Mouse (Mus musculus) gastrocnemius, adult 18-20 months (tissue): ENCODE data around the gene Kdm6b. TPM values are rescaled to one million over a fixed set of nuclear protein-coding genes. Genes with fewer than 3 reads are reported as not detected.
"Not testable (repeated sequence)": the region's sequence is repeated elsewhere in the genome, so short reads cannot be mapped to it uniquely, and the experiment has no call there.

ENCODE experiments used
- DNase-seq: peaks from one replicate; pipeline ENCODE4 v3.0.0; 2021; ENCODE audit warnings: low spot score
- total RNA-seq, 2 experiments: library from RNA; stranded (reverse); gene quantifications; 2 replicates each; pipeline ENCODE4 v1.2.3; 2021

Kdm6b gene
- total RNA-seq, 2 experiments from 2014 or later, result 19.6 to 22.0 TPM

DNA sequence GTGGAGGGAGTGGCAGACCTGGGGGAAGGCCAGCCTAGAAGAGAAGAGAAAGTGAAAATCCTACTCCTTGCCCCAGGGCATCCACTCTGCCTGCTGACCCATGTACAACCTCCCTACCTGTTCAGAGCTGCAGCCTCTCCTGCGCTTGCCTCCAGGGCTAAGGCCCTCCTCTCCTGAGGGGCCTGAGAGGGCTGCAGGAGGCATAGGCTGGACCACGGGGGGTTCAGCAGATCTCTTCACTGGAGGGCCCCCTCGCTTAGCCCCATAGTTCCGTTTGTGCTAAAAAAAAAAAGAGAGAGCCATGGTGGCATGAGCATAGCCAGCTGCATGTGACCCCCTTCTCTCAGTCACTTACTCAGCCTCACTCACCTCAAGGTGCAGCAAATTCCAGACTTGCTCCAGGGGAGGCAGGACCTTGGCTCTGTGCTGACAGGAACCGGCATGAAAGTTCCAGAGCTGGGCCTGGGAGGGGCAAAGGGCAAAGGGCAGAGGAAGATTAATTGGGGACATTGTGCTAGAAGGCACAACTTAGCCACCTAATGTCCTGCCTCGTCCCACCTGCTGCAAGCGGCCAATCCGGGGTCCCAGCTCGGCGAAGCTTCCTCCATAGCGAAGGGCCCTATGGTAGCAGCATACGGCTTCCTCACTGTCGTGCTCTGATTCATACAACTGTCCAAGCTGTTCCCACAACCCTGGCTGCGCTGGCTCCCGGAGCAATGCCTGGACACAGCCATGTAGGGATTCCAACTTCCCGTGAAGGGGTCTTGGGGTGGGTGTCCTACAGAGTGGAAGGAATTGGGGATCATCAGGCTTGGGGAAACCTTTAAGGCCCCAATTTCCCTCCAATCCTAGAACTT, 6.4 kb downstream of the Kdm6b start:
- DNase-seq, result peak; percentile 1

DNA sequence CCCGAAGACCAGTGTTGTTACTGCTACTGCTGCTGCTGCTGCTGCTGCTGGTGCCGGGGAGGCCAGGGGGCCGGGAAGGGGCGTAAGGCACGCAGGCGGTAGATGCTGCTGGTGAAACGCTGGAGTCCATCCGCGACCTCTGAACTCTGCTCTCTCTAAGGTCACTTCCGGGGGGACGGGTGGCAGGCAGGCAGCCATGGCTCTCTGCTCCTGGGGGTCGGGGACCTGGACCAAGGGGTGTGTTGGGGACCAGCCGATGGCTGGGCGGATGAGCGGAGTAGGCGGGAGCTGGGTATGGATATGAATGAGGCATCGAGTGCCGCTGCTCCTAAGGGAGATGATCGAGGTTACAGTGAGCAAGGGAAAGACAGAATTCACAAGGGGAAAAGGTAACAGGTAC, 7.2 kb downstream of the Kdm6b start:
- peak; percentile 3 for DNase-seq

DNA sequence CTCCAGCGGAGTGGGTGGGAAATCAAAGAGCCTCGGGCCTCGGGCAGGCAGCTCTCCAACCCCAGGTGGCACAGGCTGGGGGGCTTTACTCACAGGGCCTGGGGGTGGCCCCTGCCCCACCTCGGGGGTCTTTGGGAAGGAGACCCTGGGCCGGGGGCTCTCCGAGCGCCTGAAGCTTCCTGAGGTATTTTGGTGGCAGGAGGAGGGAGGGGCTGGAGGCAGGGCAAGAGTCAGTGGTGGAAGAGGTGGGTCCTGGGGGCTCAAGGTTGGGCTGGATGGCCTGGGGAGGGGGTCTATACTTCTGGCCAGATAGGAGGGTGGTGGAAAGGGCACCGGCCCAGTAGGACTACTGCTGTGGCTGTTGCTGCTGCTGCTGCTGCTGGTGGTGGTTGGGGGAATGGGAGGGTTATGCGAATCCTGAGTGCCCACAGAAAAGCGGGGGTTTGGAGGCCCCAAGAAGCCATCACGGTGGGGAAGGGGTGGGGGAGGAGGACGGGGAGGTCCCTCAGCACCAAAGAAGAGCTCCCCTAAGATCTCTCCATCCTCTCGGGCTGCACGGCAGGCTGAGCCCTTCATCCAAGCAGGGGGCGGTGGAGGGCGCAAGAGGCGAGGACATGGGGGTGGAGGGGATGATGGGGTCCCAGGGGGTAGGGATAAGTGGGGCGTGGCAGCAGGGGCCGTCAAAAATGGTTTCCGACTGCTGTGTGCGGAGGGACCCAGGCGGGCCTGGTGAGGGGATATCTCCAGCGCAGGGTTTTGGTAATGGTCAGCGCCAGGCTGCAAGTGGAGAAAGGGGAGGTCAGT, 7.9 kb downstream of the Kdm6b start:
- peak; percentile 1 for DNase-seq

DNA sequence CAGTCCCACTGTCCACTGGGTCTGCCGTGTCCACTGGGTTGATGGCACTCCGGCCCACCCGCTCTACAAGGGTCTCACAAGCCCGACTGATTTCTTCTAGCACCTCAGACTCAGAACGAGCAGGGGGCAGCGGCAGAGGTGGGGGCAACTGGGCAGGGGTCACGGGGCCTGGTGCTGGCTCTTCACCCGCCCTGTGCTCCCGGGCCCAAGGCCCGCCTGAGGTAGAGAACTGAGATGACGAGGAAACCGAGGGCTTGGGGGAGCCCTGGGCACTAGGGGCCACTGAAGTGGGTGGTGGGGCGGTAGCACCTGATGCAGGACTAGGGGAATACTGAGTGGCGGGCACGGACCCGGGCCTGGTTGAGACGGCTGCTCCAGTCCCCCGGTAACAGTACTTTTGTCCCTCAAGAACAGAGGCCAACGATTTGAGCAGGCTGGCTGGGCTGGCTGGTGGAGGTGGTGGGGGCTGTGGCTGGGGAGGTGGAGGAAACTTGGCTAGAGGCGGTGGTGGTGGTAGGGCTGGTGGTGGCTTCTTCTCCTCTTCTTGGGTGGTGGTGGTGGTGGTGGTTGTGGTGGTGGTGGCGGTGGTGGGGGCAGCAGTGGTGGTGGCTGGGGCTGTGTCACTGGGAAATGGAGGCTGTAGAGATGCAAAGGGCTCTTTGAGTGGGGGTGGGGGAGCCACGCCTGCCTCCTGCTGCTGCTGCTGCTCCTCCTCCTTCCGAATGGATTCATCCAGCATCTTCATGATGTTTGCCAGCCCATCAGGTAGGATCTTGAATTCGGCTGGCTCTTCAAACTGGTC, 8.7 kb downstream of the Kdm6b start:
- no peak for DNase-seq

DNA sequence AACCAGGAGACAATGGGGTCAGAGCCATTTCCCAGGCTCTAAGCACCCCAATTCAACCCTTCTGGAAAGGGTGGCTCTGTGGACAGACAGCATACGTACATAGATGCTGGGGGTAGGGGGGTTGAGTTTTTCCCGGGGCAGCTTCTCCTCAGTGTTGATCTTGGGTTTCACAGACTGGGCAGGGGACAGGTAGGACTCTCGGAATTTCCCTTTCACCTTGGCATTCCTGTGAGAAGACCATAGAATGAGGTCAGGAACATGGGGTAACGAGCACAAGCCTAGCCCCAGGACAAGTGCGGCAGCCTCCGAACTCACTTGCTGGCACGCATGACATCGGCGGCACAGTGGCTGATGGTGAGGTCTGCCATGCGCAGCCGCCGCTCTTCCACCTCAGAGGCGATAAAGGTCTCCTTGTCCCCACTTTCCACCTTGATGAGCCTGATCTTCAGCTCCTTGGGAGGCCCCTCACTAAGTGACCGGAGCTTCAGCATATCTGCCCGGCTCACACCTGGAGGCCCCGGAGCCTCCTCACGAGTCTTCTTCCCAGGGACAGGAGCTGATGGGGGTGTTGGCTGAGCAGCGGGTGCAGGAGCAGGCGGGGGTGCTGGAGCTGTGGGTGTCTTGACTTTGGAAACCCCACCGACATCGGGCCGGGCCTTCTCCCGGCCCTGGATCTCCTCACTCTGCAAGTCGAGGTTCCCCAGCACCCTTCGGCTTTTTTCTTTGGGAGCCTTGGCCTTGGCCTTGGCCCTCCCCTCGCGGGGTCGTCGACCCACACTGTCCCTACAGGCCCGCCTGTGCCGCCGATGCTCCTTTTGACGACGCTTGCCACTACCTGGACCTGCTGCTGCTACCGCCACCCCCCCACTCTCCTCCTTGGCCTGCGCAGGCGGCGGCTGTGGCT, 9.5 kb downstream of the Kdm6b start:
- peak; percentile 5 for DNase-seq

DNA sequence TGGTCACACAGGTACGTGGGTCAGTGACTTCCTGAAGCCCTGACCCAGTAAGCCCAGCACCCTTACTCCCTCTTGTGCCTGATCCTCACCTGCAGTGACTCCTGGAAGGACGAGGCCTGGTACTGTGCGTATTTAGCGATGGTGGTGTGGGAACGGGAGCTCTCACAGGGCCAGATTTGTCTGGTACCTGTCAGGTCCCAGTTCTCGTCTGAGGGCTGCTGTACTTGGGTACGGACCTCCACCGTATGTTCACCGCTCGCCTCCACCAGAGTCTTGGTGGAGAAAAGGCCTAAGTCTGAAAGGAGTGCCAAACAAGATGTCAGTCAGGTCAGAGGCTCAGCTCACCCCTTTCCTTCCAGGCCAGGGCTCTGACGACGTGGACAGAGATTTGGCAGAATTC, 11.5 kb downstream of the Kdm6b start:
- DNase-seq, result peak; percentile 10

DNA sequence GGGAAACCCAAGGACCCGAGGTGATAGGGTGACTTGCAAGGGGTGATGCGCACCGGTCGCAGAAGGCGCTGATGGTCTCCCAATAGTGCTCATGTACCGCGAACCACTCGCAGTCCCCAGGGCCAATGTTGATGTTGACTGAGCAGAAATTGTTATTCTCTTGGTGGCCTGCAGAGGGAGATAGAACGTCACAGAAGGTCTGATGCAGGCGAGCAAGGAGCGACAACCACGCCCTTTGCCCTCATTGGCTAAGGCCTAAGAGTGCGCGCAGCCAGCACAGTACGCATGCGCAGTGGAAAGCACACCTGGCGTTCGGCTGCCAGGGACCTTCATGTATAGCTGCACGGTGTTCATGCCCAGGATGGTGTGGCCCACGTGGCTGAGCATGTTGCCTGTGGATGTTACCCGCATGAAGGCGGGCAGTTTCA, 12.3 kb downstream of the Kdm6b start:
- DNase-seq, result peak; percentile 92

DNA sequence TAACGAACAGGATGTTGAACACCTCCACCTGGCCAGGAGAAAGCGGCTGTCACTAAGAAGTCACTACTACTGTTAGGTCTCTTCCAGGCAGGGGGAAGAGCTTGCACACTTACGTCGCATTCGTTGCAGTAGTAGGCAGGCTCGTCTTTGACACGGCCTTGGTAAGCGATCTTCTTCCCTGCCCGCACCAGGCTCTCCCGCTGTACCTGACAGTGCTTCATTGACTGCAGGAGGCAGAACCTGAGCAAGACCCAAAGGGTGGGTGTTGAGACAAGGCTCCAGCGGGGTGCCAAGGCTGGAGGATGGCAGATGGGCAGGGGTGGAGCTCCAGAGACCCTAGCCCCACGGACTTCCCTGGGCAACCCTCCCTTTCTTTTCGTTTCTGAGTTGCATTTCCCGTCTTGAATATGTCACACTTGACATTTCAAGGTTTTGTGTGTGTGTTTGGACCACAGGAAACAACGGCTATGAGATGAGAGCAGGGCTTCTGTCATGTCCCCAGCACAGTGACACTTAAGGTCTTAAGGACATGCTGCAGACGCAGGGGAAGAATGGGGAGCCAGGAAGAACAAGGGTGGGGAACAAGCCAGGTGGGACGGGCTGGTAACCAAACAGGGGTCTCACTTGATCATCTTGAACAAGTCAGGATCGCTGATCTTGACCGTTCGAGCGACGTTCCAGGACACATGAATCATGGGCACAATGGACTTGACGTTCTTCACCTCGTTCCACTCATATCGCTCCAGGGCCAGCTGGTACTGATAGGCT, 13.2 kb downstream of the Kdm6b start:
- DNase-seq, result no peak

DNA sequence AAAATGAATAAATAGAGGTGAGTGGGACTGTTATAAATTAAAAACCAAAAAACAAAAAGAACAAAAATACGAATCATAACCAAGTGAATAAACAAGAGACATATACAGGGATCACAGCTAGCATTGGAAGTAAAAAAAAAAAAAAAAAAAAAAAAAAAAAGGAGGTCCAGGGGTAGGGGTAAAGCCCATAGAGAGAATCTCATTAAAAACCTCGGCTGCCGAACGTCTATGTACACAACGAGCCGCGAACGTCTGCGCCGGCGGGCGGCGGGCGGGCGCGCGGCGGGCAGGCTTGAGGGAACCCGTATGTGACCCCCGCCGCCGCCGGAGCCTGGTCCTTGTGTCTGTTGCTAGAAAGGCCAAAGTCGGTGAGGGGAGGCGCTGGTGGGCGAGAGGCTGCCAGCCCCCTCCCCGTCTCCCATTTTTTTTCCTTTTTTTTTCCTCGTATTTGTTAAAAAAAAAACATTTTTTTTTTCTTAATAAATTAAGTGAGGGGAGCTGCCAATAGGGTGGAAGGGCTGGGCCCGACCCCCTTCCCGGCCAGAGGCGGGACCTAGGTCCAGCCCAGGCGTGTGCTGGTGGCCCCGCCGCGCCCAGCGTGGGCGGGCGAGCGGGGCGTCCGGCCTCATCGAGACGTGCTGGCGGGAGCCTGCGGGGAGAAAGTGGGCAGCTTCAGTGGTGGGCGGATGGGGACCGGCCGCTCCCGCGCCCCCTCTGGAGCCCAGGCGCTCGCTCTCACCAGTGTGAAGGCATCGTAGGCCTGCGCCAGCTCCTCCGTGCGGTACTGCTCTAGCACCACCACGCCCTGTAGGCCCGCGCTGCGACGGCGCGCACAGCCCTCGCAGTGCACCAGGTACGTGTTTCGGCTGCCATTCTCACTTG, 14.0 kb downstream of the Kdm6b start:
- DNase-seq, result no peak

DNA sequence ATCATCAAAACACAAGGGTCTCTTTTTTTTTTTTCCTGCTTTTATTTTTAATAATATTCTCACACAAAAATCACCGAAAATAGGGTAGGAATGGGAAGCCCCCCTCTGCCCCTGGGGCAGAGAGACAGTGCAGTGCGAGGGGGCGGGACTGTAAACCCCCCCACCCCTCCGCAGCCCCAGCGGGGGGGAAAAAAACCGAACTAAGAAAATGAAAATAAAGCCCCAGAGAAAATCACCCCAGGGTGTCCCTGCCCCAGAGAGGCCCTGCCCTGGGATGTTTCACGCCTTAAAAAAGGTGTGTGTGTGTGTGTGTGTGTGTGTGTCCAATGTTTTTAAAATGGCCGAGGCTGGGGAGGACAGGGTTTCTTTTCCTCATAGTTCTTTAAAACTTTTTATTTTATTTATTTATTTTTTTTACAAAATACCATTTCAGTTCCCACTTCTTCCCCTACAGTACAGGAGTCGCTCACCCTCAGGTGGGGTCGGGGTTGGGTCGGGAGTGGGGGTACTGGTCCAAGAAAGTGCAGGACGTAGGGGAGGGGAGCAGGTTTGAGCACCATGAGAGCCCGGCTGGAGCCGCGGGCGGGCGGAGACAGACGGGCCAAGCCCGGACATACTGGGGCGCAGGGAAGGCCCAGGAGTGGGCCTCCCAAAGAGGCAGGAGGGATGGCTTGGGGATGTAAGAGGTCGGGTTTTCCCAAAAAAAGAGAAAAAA, 14.8 kb downstream of the Kdm6b start:
- no peak for DNase-seq

DNA sequence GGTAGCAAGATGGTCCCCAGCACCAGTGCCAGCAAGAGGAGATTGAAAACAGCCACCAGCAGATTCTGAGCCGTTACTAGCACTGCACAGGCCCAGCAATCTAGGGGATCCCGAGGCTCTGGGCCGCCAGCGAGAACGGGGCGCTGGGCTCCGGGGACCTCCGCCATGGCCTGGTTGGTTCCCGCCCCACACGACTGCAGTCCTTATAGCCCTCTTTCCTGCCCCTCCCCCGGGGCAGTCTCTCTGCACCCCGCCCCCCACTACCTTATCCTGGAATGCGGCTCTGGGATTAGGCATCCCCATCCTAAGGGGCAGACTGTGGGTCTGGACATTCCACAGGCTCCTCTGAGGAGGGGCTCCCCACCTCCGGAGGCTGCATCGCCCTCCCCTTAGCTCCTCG, 15.4 kb downstream of the Kdm6b start, which contains the start of gene Tmem88:
Gene Tmem88 (minus strand): TSS at position 176 of the 400 bp plus-strand sequence.
- DNase-seq, result no peak

DNA sequence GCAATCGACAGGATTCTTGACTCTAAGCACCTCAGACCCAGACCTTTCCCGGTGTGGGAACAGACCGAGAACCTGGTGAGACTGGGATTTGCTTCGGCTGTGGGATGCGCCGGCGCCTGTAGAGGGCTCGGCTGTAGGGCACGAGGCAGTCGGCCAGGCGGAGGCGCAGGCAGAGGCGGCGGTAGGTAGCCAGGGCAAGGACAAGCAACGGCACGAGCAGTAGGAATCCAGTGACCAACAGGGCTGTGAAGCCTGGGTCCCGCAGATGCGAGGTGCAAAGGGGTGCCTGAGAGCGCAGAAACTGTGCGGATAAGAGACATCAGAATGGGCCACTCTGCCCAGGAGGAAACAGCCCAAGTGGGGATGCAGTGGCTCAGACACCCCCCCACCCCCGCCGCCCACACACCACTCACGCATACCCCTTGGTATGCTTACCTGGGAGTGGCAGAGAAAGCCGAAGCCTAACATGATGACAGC, 15.9 kb downstream of the Kdm6b start:
- peak; percentile 1 for DNase-seq

DNA sequence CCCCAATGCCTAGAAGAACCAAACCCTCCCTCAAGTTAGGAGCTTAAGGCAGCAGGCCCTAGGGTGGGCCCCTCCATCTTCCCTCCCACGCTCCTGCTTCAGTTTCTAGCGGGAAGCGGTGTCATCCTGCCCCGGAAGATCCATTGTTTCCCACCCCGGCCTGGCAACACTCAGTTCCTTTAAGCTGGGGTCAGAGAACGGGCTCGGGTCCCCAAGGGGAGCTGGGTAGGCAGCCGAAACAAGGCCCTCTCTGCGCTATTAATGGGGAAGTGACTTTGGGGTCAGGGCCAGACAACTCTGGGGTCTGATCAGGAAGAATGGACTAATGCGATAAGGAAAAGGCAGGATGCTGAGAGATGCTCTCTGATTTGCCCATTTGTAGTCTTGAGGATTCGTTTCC, 16.7 kb downstream of the Kdm6b start:
- DNase-seq, result peak; percentile 40

DNA sequence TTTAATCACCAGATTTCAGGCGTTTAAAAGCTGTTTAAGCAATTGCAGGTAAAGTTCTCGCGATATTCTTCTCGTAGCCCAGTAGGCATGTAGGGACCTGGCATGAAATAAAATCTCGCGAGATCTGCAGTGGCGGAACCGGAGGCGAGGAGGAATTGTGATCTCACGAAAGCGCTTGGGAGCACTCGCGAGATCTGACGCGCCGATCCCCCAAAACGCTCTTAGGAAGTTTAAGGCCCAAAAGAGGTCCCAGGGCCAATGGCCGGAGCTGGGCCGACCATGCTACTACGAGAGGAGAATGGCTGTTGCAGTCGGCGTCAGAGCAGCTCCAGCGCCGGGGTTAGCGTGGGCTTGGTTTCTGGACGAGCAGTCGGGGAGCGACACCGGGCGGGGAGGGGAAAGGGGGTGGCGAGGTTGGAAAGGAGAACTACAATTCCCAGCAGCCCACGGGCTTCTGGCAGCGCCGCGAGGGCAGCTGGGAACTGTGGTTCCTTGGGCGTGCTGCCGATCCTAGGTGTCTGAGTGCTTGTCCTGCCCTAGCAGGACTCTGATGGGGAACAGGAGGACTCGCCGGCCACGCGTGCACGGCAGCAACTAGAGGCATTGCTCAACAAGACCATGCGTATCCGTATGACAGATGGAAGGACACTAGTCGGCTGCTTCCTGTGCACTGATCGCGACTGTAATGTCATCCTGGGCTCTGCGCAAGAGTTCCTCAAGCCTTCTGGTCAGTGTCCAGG, 17.7 kb downstream of the Kdm6b start:
- DNase-seq, result peak; percentile 98

DNA sequence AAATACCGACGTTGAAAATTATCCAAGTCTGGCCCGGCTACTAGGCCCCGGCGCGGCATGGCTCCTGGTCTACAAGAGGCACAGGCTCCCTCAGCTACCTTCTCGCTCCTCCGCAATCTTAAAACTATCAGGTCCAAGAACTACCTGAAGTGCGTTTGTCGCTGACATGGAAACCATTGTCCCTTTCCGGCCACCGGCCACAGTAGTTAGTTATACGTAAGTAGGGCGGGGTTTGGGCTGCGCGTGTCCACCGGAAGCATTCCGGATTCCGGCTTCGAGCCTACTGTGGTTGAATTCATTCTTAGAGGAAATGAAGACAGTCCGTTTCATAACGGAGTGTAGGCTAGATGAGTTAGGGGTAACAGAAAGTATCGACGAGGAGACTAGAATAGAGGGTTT, 18.2 kb downstream of the Kdm6b start, which contains the start of the genes Naa38 and Cyb5d1:
Gene Naa38 (plus strand): TSS at position 253 of the 399 bp plus-strand sequence.
Gene Cyb5d1 (minus strand): TSS at position 397 of the 399 bp plus-strand sequence.
- DNase-seq, result peak; percentile 92

DNA sequence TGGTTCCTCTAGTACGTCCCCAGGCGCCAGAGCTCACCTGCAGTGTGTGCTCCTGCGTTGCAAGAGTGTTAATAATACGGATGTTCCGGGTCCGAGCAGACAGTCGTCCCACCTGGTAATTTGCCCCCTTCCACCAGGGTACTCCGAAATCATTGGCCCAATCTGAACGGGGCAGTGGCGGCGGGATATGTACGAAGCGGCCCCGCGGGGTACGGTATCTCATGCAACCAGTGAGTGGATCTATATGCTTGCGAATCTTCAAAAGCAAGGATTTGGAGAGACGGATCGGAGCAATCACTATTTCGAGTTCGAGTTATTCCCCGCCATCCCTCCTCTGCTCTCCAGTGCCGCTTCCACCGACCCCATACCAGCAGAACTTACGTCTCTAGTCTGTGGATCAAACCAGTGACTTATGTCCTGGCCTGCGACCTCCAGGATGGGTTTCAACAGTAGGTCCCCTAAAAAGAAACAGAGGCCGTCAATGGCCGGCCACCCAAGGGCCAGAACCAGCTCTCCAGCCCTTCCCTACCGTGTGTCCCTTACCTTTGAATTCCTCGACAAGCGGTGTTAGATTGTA, 18.8 kb downstream of the Kdm6b start:
- not testable (repeated sequence) for DNase-seq
